Mouse (Mus musculus): ENCODE results near the gene Galm.

GRCm38 (mm10) chr17:80169792-80170191, 42.5 kb downstream of the Galm start:
- TF ChIP-seq MYOD1 (IDR thresholded peaks at IDR 0.05; ENCODE audit: control insufficient read depth in 1 of 3, insufficient read length in 2 of 3, low read depth in 2 of 3) (no peak), REST (IDR thresholded peaks at IDR 0.05; ENCODE audit: insufficient read depth, insufficient read length) (no peak), POLR2A (IDR thresholded peaks at IDR 0.05; ENCODE audit: insufficient read length, low read depth) (no peak), POLR2AphosphoS2 (IDR thresholded peaks at IDR 0.05; ENCODE audit: insufficient read length, low read depth) (no peak), MAX (IDR thresholded peaks at IDR 0.05; ENCODE audit: low read depth) (no peak)
